Mouse (Mus musculus): ENCODE measurements around the gene Plb1. TPM values are rescaled to one million over a fixed set of nuclear protein-coding genes. Genes with fewer than 3 reads are reported as not detected.

The Plb1 gene
- total and polyA plus RNA-seq, 3 experiments, result 0.51 to 2.3 (median 0.66) TPM

DNA sequence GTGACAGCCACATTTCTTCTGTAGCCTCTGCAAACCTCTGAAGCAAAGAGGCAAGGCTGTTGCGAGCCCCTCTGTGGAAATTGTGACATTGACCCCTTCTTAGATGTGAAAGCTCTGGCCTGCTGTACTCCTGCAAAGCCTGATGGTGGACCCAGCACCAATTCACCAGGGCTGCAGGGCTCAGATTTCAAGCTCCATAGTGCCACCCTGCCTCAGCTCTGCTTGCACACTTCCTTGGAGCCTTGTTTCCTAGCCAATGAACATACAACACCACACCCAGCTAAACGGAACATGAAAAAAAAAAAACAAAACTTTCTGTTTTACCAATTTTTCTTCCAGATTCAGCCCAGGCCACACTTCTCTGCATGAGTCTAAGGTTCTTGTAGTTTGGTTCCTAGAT, 74.6 kb downstream of the Plb1 start:
- Histone ChIP-seq H3K4me1 (ENCODE audit: control insufficient read depth in 1 of 2, insufficient read depth in 2 of 2) (peaks cover 0 to 4% of the 10 kb centered on the region in 2 experiments; a peak in 1 of 4 replicates), H3K9me3 (replicated peaks; ENCODE audit: low read length) (no peaks in the 10 kb centered on the region), H3K79me2 (replicated peaks; ENCODE audit: control insufficient read depth, extremely low read depth, insufficient read depth, poor library complexity, severe bottlenecking) (no peaks in the 10 kb centered on the region), H3K27me3 (replicated peaks) (no peaks in the 10 kb centered on the region), H3K27ac (ENCODE audit: insufficient read depth, low read depth) (no peak overlapping the region), H3K9ac (ENCODE audit: insufficient read depth, low read depth) (no peak overlapping the region), H3K36me3 (replicated peaks in 1 of 2; ENCODE audit: control insufficient read depth in 1 of 2, insufficient read depth in 1 of 2, low read length in 1 of 2) (no peaks in the 10 kb centered on the region), H3K4me3 (replicated peaks in 1 of 3; ENCODE audit: low read depth in 2 of 3, low read length in 2 of 3, poor library complexity in 1 of 3) (no peak overlapping the region), H3K4me2 (ENCODE audit: insufficient read depth, low read depth, poor library complexity, severe bottlenecking) (no peak overlapping the region)
- no peak for DNase-seq (ENCODE audit: extremely low read depth)
- in situ Hi-C loops (cut with MboI; ENCODE audit: low pct_ligation_motif_present, low pct_unique_long_range_greater_than_20kb, low sequenced_read_pairs) (no loop called here), dilution Hi-C loops (cut with MboI; ENCODE audit: extremely low pct_ligation_motif_present, extremely low pct_unique_long_range_greater_than_20kb, low sequenced_read_pairs) (no loop called here)
- TF ChIP-seq CTCF (conservative IDR thresholded peaks at IDR 0.05 in 1 of 2, IDR thresholded peaks at IDR 0.05 in 1 of 2; ENCODE audit: low read depth in 2 of 2, low read length in 2 of 2) (0 out of 4 replicates have a peak, but pooled peaks of 1 of the 2 experiments have one; percentile 14), USF1 (IDR thresholded peaks at IDR 0.05; ENCODE audit: low read depth, low read length) (no peak)

DNA sequence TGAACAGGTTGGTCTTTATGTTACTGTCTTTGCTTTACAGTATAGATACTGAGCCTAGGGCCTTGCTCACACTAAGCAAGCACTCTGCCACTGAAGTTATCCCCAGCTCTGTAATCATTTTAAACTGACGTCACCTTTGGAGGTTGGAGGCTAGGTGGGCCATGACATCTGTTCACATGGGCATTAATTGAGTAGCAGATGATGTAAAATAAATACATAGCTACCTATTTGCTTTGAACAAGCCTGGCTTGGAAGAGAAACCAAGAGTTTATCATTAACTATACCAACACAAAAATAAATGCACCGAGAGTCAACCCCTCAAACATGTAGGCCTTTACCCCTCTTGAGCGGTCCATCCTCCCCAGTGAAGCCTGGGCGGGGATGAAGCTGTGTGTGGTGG, 76.1 kb downstream of the Plb1 start:
- dilution Hi-C loops (cut with MboI; ENCODE audit: extremely low pct_ligation_motif_present, extremely low pct_unique_long_range_greater_than_20kb, low sequenced_read_pairs), result no loop called here

DNA sequence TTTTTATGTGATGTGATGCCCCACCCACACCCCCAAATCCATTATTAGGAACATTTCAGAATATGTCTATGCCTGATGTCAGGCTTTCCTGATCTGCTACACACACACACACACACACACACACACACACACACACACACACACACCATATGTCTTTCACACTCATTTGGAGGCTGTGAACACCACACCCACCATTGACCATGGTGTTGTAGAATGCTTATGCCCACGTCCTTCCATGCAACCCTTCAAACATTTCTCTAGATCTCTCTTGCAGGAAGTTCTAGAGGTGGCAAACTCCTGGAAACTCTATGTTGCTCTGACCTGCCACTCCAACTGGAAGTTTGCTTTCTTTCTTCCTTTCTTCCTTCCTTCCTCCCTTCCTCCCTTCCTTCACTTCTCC, 77.2 kb downstream of the Plb1 start:
- H3K4me2 ChIP-seq (ENCODE audit: insufficient read depth, low read depth, poor library complexity, severe bottlenecking), result no peak overlapping the region
- H3K9ac ChIP-seq (ENCODE audit: insufficient read depth, low read depth), result no peak overlapping the region
- in situ Hi-C loops (cut with MboI; ENCODE audit: low pct_ligation_motif_present, low pct_unique_long_range_greater_than_20kb, low sequenced_read_pairs), result no loop called here
- no peak overlapping the region for H3K4me3 ChIP-seq (replicated peaks in 1 of 3; ENCODE audit: low read depth in 2 of 3, low read length in 2 of 3, poor library complexity in 1 of 3)
- no peaks in the 10 kb centered on the region for H3K79me2 ChIP-seq (replicated peaks; ENCODE audit: control insufficient read depth, extremely low read depth, insufficient read depth, poor library complexity, severe bottlenecking)
- H3K27ac ChIP-seq (ENCODE audit: insufficient read depth, low read depth), result no peak overlapping the region
- dilution Hi-C loops (cut with MboI; ENCODE audit: extremely low pct_ligation_motif_present, extremely low pct_unique_long_range_greater_than_20kb, low sequenced_read_pairs), result no loop called here
- H3K4me1 ChIP-seq (ENCODE audit: control insufficient read depth in 1 of 2, insufficient read depth in 2 of 2), result peaks cover 0 to 25% of the 10 kb centered on the region in 2 experiments; a peak in 2 of 4 replicates
- no peaks in the 10 kb centered on the region for H3K27me3 ChIP-seq (replicated peaks)
- no peak for DNase-seq (ENCODE audit: extremely low read depth)
- TF ChIP-seq MAX (IDR thresholded peaks at IDR 0.05; ENCODE audit: low read length) (no peak), RAD21 (IDR thresholded peaks at IDR 0.05; ENCODE audit: low read depth, low read length) (no peak), HCFC1 (IDR thresholded peaks at IDR 0.05; ENCODE audit: low read depth, low read length) (no peak), KAT2A (IDR thresholded peaks at IDR 0.05; ENCODE audit: insufficient replicate concordance, low read length) (no peak), IRF4 (IDR thresholded peaks at IDR 0.05; ENCODE audit: low read depth, low read length) (no peak), MYC (IDR thresholded peaks at IDR 0.05; ENCODE audit: low read depth, low read length) (no peak)
- H3K36me3 ChIP-seq (replicated peaks in 1 of 2; ENCODE audit: control insufficient read depth in 1 of 2, insufficient read depth in 1 of 2, low read length in 1 of 2), result no peaks in the 10 kb centered on the region
- no peaks in the 10 kb centered on the region for H3K9me3 ChIP-seq (replicated peaks; ENCODE audit: low read length)

More for the DNA sequence above, 76.1 kb downstream of the Plb1 start:
- TF ChIP-seq TCF12 (IDR thresholded peaks at IDR 0.05; ENCODE audit: low read depth, low read length) (no peak), ZKSCAN1 (IDR thresholded peaks at IDR 0.05; ENCODE audit: borderline replicate concordance, low read depth, low read length) (no peak), USF1 (IDR thresholded peaks at IDR 0.05; ENCODE audit: low read depth, low read length) (no peak), JUN (IDR thresholded peaks at IDR 0.05; ENCODE audit: insufficient read depth, low read depth, low read length) (no peak), MAFK (IDR thresholded peaks at IDR 0.05; ENCODE audit: insufficient replicate concordance, low read length) (no peak)
- no peak overlapping the region for H3K9ac ChIP-seq (ENCODE audit: insufficient read depth, low read depth)
- no peak for DNase-seq (ENCODE audit: extremely low read depth)
- H3K27me3 ChIP-seq (replicated peaks), result no peaks in the 10 kb centered on the region
- in situ Hi-C loops (cut with MboI; ENCODE audit: low pct_ligation_motif_present, low pct_unique_long_range_greater_than_20kb, low sequenced_read_pairs), result no loop called here
- no peak overlapping the region for H3K4me3 ChIP-seq (replicated peaks in 1 of 3; ENCODE audit: low read depth in 2 of 3, low read length in 2 of 3, poor library complexity in 1 of 3)
- H3K27ac ChIP-seq (ENCODE audit: insufficient read depth, low read depth), result no peak overlapping the region
- no peaks in the 10 kb centered on the region for H3K79me2 ChIP-seq (replicated peaks; ENCODE audit: control insufficient read depth, extremely low read depth, insufficient read depth, poor library complexity, severe bottlenecking)
- H3K4me2 ChIP-seq (ENCODE audit: insufficient read depth, low read depth, poor library complexity, severe bottlenecking), result no peak overlapping the region
- peaks cover 0 to 14% of the 10 kb centered on the region in 2 experiments; a peak in 2 of 4 replicates for H3K4me1 ChIP-seq (ENCODE audit: control insufficient read depth in 1 of 2, insufficient read depth in 2 of 2)
- no peaks in the 10 kb centered on the region for H3K36me3 ChIP-seq (replicated peaks in 1 of 2; ENCODE audit: control insufficient read depth in 1 of 2, insufficient read depth in 1 of 2, low read length in 1 of 2)
- no peaks in the 10 kb centered on the region for H3K9me3 ChIP-seq (replicated peaks; ENCODE audit: low read length)
